Comparison of ENCODE assay signal across 27 mouse cellular contexts in the genomic region with DNA sequence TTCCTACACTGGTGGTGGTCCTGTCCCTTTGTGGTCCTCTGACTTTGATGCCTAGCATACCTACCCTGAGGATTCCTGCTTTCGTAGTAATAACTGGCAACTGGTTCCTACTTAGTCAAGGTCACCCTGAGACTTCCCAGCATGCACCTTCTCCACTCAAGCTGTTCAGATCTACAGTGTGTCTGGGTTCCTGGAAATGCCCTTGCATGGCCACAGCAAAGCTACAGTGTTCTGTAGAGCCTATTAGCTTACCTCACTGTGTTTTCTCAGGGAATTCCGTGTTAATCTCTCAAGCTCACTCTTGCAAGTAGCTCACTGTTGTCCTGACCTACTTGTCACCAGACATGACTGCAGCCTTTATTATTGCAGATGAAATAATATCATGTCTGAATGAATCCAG. TPM values are rescaled to one million over a fixed set of nuclear protein-coding genes. Genes with fewer than 3 reads are reported as not detected.
DNase-seq lines count a peak whose midpoint lies in the region; ATAC-seq and TF ChIP-seq lines count a peak whose summit lies in the region.
"Had no signal": no experiment of that assay in that cellular context is flagged by ENCODE, and none has a peak within 500 bp of the region (broad histone marks: within the 10 kb centered on the region; RNA-seq: fewer than 3 reads in every experiment).

No protein-coding gene starts in this region.

- no peak for TF ChIP-seq POLR2A in kidney, adult 2 months (IDR thresholded peaks at IDR 0.05; ENCODE audit: low read depth, low read length)

- 41% methylated on average over 2 of the region's 2 CpGs for WGBS in heart, embryonic 16.5 days
- 71% methylated on average over 2 of the region's 2 CpGs for whole genome bisulfite sequencing in kidney, adult 2 months

- no peak for TF ChIP-seq CTCF in kidney, adult 2 months (conservative IDR thresholded peaks at IDR 0.05; ENCODE audit: insufficient read depth, insufficient read length, low read depth, low read length)

- 0 out of 2 replicates have a peak, but pooled peaks cover 4% of the 10 kb centered on the region for H3K4me1 ChIP-seq in heart, embryonic 16.5 days (ENCODE audit: control insufficient read depth, insufficient read depth, low read length)
- no peaks in the 10 kb centered on the region for H3K4me1 ChIP-seq in kidney, adult 2 months (ENCODE audit: control insufficient read depth, insufficient read depth, low read length)
- H3K4me1 ChIP-seq: forebrain, embryonic 13.5 days; hindbrain, embryonic 10.5 days; hindbrain, embryonic 13.5 days; intestine, embryonic 15.5 days had no signal

- intact Hi-C loops in heart, postnatal 14 days (cut with DNase I): no loop called here

- H3K36me3 ChIP-seq in heart, embryonic 16.5 days (ENCODE audit: control insufficient read depth, insufficient read depth): no peaks in the 10 kb centered on the region
- no peaks in the 10 kb centered on the region for H3K36me3 ChIP-seq in kidney, adult 2 months (ENCODE audit: control insufficient read depth, insufficient read depth, low read length)
- H3K36me3 ChIP-seq: forebrain, embryonic 10.5 days; hindbrain, embryonic 10.5 days; hindbrain, embryonic 13.5 days; intestine, embryonic 15.5 days had no signal

- no peaks in the 10 kb centered on the region for H3K27me3 ChIP-seq in heart, embryonic 16.5 days (ENCODE audit: control insufficient read depth, insufficient read depth, low read length)
- no peaks in the 10 kb centered on the region for H3K27me3 ChIP-seq in kidney, adult 2 months (replicated peaks; ENCODE audit: control insufficient read depth, insufficient read depth, low read length)
- H3K27me3 ChIP-seq: forebrain, embryonic 13.5 days; hindbrain, embryonic 13.5 days; intestine, embryonic 15.5 days had no signal

- no peak overlapping the region for H3K4me3 ChIP-seq in heart, embryonic 16.5 days (ENCODE audit: low read length)
- H3K4me3 ChIP-seq in kidney, adult 2 months (ENCODE audit: insufficient read depth, low read depth, low read length): no peak overlapping the region
- H3K4me3 ChIP-seq: forebrain, embryonic 10.5 days; forebrain, embryonic 13.5 days; gastrocnemius, adult 2 months; heart, adult 2 months; hindbrain, embryonic 10.5 days; hindbrain, embryonic 13.5 days; intestine, embryonic 15.5 days had no signal

- no peaks in the 10 kb centered on the region; the same call in 1 of the 2 replicates for H3K9me3 ChIP-seq in heart, embryonic 16.5 days (replicated peaks; ENCODE audit: control insufficient read depth, low read length)
- H3K9me3 ChIP-seq: forebrain, embryonic 13.5 days; hindbrain, embryonic 13.5 days; intestine, embryonic 15.5 days had no signal

- no peak overlapping the region for H3K4me2 ChIP-seq in heart, embryonic 16.5 days (ENCODE audit: low read depth, low read length)
- H3K4me2 ChIP-seq: forebrain, embryonic 13.5 days; heart, embryonic 11.5 days; hindbrain, embryonic 13.5 days; intestine, embryonic 15.5 days had no signal

- H3K9ac ChIP-seq in heart, embryonic 16.5 days (ENCODE audit: low read length): no peak overlapping the region
- H3K9ac ChIP-seq: forebrain, embryonic 13.5 days; forebrain, postnatal 0 days; hindbrain, embryonic 13.5 days; intestine, embryonic 15.5 days had no signal

- 0 out of 2 replicates have a peak, but pooled peaks have one; percentile 10 for ATAC-seq in heart, embryonic 16.5 days (replicated peaks; ENCODE audit: extremely low read depth, insufficient read depth, low FRiP score)
- ATAC-seq: forebrain, embryonic 13.5 days; forebrain, postnatal 0 days; hindbrain, embryonic 16.5 days; intestine, embryonic 15.5 days had no signal

- no peak overlapping the region for H3K27ac ChIP-seq in heart, embryonic 16.5 days (ENCODE audit: low read length)
- H3K27ac ChIP-seq in kidney, adult 2 months (ENCODE audit: insufficient read depth, low read depth, low read length): no peak overlapping the region
- H3K27ac ChIP-seq: forebrain, embryonic 10.5 days; forebrain, embryonic 13.5 days; gastrocnemius, adult 2 months; heart, adult 2 months; hindbrain, embryonic 10.5 days; hindbrain, embryonic 13.5 days; intestine, embryonic 15.5 days had no signal

- peak; percentile 79 for DNase-seq in heart, adult 11 months
- no peak for DNase-seq in heart, adult 8-10 months (ENCODE audit: low spot score)
- DNase-seq in heart, postnatal 14 days: no peak
- peak; percentile 36 for DNase-seq in kidney, adult 2 months
- no peak for DNase-seq in kidney, postnatal 4 days
- DNase-seq in retina, postnatal 1 day: peak; percentile 12
- DNase-seq in retina, embryonic 14.5 days (ENCODE audit: low spot score): no peak
- DNase-seq: adrenal gland, postnatal 10 days; adrenal gland, postnatal 36 days; cerebellum, adult 18-20 months; cerebellum, adult 9-10 months; cerebellum, postnatal 14 days; forebrain, postnatal 0 days; gastrocnemius, adult 2 months; gastrocnemius, postnatal 14 days; heart, adult 2 months had no signal

RNA-seq across cellular contexts. Expression of gene Slc9a3, which starts 13.8 kb away (rescaled TPM):
- 1 to 10 TPM in 1 of 4 experiments, under 1 TPM in 3; 0.47 to 1.4 (median 0.56) TPM for total RNA-seq in heart, adult 8-10 months (2022)
- 0.22 TPM in 1 of 2 replicates, not detected in the other for polyA plus RNA-seq in heart, embryonic 16.5 days (2015; fragmentation: Nextera tagmentation; extraction: Ambion mirVana)
- total RNA-seq in heart, postnatal 14 days (2021): under 1 TPM; 0.38 to 0.44 TPM
- 76.3 and 90.9 TPM in 2 replicates for polyA plus RNA-seq in kidney, adult 2 months (2012; rRNA removed)
- total RNA-seq: ES-E14 had no signal
- polyA plus RNA-seq: embryonic facial prominence, embryonic 11.5 days; embryonic facial prominence, embryonic 14.5 days; forebrain, embryonic 10.5 days; heart, embryonic 11.5 days; hindbrain, embryonic 10.5 days had no signal

RNA-seq across cellular contexts. Expression of gene Cep72, which starts 45.3 kb away (rescaled TPM):
- total RNA-seq in heart, adult 8-10 months (2022): 1 to 10 TPM in 2 of 4 experiments, under 1 TPM in 2; 0.44 to 2.6 (median 1.1) TPM
- 11.7 and 12.0 TPM in 2 replicates for polyA plus RNA-seq in heart, embryonic 16.5 days (2015; fragmentation: Nextera tagmentation; extraction: Ambion mirVana)
- 1 to 10 TPM; 1.6 to 2.2 TPM for total RNA-seq in heart, postnatal 14 days (2021)
- 1.8 and 2.2 TPM in 2 replicates for polyA plus RNA-seq in kidney, adult 2 months (2012; rRNA removed)

Comparison
In these comparisons a context has a peak if more than half of its experiments do, and no peak if none do; other contexts are left out.
1. DNase-seq: peak in heart, adult 11 months (single experiment), kidney, adult 2 months (single experiment) and retina, postnatal 1 day (single experiment); none in heart, adult 8-10 months (single experiment), heart, postnatal 14 days (0 of 2), kidney, postnatal 4 days (0 of 2) and retina, embryonic 14.5 days (single experiment).